In the genomic region with DNA sequence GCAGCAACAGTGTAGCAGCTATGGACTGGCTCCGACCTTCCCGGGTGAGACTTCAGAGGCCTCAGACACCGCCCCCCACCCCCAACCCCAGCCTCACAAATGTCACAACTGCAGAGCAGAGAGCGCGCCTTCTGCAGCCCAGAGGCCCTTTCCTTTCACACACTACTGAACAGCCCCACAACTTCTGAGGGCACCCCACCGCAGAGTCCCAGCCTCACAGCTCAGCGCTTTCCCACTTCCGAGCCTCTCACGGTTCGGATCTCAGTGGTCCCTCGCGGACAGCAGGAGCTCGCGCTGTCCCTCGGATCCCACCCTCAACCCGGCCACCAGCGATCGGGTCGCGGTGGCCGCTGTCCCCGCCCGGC, we compare ENCODE assay signal across 8 mouse cellular contexts. TPM values are rescaled to one million over a fixed set of nuclear protein-coding genes. Genes with fewer than 3 reads are reported as not detected.
A peak's percentile ranks its signal among the peaks of the same experiment; 100 is the strongest.
DNase-seq lines count a peak whose midpoint lies in the region; ATAC-seq lines count a peak whose summit lies in the region.

No protein-coding gene starts in this region.

- H3K27ac ChIP-seq in kidney, embryonic 16.5 days (ENCODE audit: low read length) = peak overlapping the region; percentile 97
- peak overlapping the region; percentile 79 for H3K27ac ChIP-seq in forebrain, embryonic 11.5 days (ENCODE audit: low read depth, low read length)
- H3K27ac ChIP-seq in liver, embryonic 12.5 days = peak overlapping the region; percentile 96

- peak overlapping the region; percentile 74 for H3K4me2 ChIP-seq in kidney, embryonic 16.5 days (replicated peaks; ENCODE audit: low read depth, low read length)
- H3K4me2 ChIP-seq in forebrain, embryonic 11.5 days (ENCODE audit: low read depth, low read length, severe bottlenecking) = peak overlapping the region; percentile 88
- peak overlapping the region; percentile 93 for H3K4me2 ChIP-seq in liver, embryonic 12.5 days

- under 1% methylated on average over 23 of the region's 23 CpGs for WGBS in kidney, embryonic 16.5 days
- WGBS in forebrain, embryonic 11.5 days = under 1% methylated on average over 23 of the region's 23 CpGs
- 1% methylated on average over 23 of the region's 23 CpGs for whole genome bisulfite sequencing in liver, embryonic 12.5 days (ENCODE audit: insufficient replicate concordance)

- H3K9me3 ChIP-seq in kidney, embryonic 16.5 days (ENCODE audit: low read length) = no peaks in the 10 kb centered on the region
- no peaks in the 10 kb centered on the region for H3K9me3 ChIP-seq in forebrain, embryonic 11.5 days (ENCODE audit: control insufficient read depth, low read length)
- no peaks in the 10 kb centered on the region for H3K9me3 ChIP-seq in liver, embryonic 12.5 days (replicated peaks)

- no peak for DNase-seq in kidney, adult 8-10 months
- DNase-seq in NIH3T3 (ENCODE audit: low read depth) = peak; percentile 34
- no peak for DNase-seq in forebrain, embryonic 11.5 days (ENCODE audit: low spot score)
- DNase-seq in ovary, postnatal 10 days (ENCODE audit: low spot score) = no peak
- no peak for DNase-seq in layer of hippocampus, postnatal 36 days

- no peaks in the 10 kb centered on the region for H3K27me3 ChIP-seq in kidney, embryonic 16.5 days (ENCODE audit: insufficient read depth, low read length)
- H3K27me3 ChIP-seq in forebrain, embryonic 11.5 days (ENCODE audit: control insufficient read depth, insufficient read depth, low read length) = no peaks in the 10 kb centered on the region
- no peaks in the 10 kb centered on the region for H3K27me3 ChIP-seq in liver, embryonic 12.5 days (replicated peaks)

- peaks cover 53% of the 10 kb centered on the region for H3K4me1 ChIP-seq in kidney, embryonic 16.5 days (ENCODE audit: insufficient read depth, low read length)
- H3K4me1 ChIP-seq in forebrain, embryonic 11.5 days (replicated peaks; ENCODE audit: control insufficient read depth, insufficient read depth, low read length) = peaks cover 3% of the 10 kb centered on the region; the same call in 1 of the 2 replicates
- peaks cover 82% of the 10 kb centered on the region for H3K4me1 ChIP-seq in liver, embryonic 12.5 days

- H3K4me3 ChIP-seq in kidney, embryonic 16.5 days (ENCODE audit: low read length) = peak overlapping the region; percentile 95
- peak overlapping the region; percentile 78 for H3K4me3 ChIP-seq in forebrain, embryonic 11.5 days (ENCODE audit: low read depth, low read length)
- peak overlapping the region; percentile 94 for H3K4me3 ChIP-seq in liver, embryonic 12.5 days

- no peaks in the 10 kb centered on the region for H3K36me3 ChIP-seq in kidney, embryonic 16.5 days (ENCODE audit: insufficient read depth, low read length)
- no peaks in the 10 kb centered on the region for H3K36me3 ChIP-seq in forebrain, embryonic 11.5 days (ENCODE audit: control insufficient read depth, insufficient read depth, low read length)
- 0 out of 2 replicates have a peak, but pooled peaks cover 2% of the 10 kb centered on the region for H3K36me3 ChIP-seq in liver, embryonic 12.5 days

- peak overlapping the region; percentile 91 for H3K9ac ChIP-seq in kidney, embryonic 16.5 days (replicated peaks; ENCODE audit: low read length)
- peak overlapping the region; percentile 87 for H3K9ac ChIP-seq in forebrain, embryonic 11.5 days (ENCODE audit: low read length)
- H3K9ac ChIP-seq in liver, embryonic 12.5 days = peak overlapping the region; percentile 85

- ATAC-seq in kidney, embryonic 16.5 days (ENCODE audit: low FRiP score, low TSS enrichment) = peak; percentile 52
- ATAC-seq in forebrain, embryonic 11.5 days (replicated peaks; ENCODE audit: low FRiP score) = no peak; the same call in none of the 2 replicates
- ATAC-seq in liver, embryonic 12.5 days = peak; percentile 40
- peak; percentile 10; the same call in 1 of the 2 replicates for ATAC-seq in neutrophil, adult 5-6 weeks (ENCODE audit: extremely low read depth, insufficient number of reproducible peaks, low FRiP score, poor library complexity, severe bottlenecking)

RNA-seq across cellular contexts. Expression of a gene that starts 6.3 kb away (rescaled TPM):
- 61.2 and 64.9 TPM in 2 replicates for polyA plus RNA-seq in kidney, embryonic 16.5 days (2015; fragmentation: Nextera tagmentation; extraction: Ambion mirVana)
- polyA plus RNA-seq in forebrain, embryonic 11.5 days (2014; fragmentation: Nextera tagmentation; extraction: Ambion mirVana) = 32.2 and 37.2 TPM in 2 replicates
- 61.3 and 63.3 TPM in 2 replicates for polyA plus RNA-seq in liver, embryonic 12.5 days (2016; fragmentation: Nextera tagmentation; extraction: Ambion mirVana)
- 118 and 127 TPM in 2 replicates for total RNA-seq in neutrophil, adult 5-6 weeks (2017)
- 10 to 100 TPM; 23.9 to 29.4 TPM for total RNA-seq in layer of hippocampus, postnatal 36 days (2021)

RNA-seq across cellular contexts. Expression of a gene that starts 18.1 kb away (rescaled TPM):
- polyA plus RNA-seq in kidney, embryonic 16.5 days (2015; fragmentation: Nextera tagmentation; extraction: Ambion mirVana) = 14.8 and 17.0 TPM in 2 replicates
- polyA plus RNA-seq in forebrain, embryonic 11.5 days (2014; fragmentation: Nextera tagmentation; extraction: Ambion mirVana) = 12.3 and 14.3 TPM in 2 replicates
- polyA plus RNA-seq in liver, embryonic 12.5 days (2016; fragmentation: Nextera tagmentation; extraction: Ambion mirVana) = 19.5 and 19.9 TPM in 2 replicates
- total RNA-seq in neutrophil, adult 5-6 weeks (2017) = 63.7 and 72.1 TPM in 2 replicates
- 10 to 100 TPM; 66.1 to 67.8 TPM for total RNA-seq in layer of hippocampus, postnatal 36 days (2021)

RNA-seq across cellular contexts. Expression of a gene that starts 39.5 kb away (rescaled TPM):
- 82.9 and 84.7 TPM in 2 replicates for polyA plus RNA-seq in kidney, embryonic 16.5 days (2015; fragmentation: Nextera tagmentation; extraction: Ambion mirVana)
- 54.5 and 58.8 TPM in 2 replicates for polyA plus RNA-seq in forebrain, embryonic 11.5 days (2014; fragmentation: Nextera tagmentation; extraction: Ambion mirVana)
- polyA plus RNA-seq in liver, embryonic 12.5 days (2016; fragmentation: Nextera tagmentation; extraction: Ambion mirVana) = 28.5 and 28.6 TPM in 2 replicates
- total RNA-seq in neutrophil, adult 5-6 weeks (2017) = 32.1 and 32.8 TPM in 2 replicates
- total RNA-seq in layer of hippocampus, postnatal 36 days (2021) = 10 to 100 TPM; 27.1 to 29.1 TPM

RNA-seq across cellular contexts. Expression of a gene that starts 39.5 kb away (rescaled TPM):
- polyA plus RNA-seq in kidney, embryonic 16.5 days (2015; fragmentation: Nextera tagmentation; extraction: Ambion mirVana) = 36.4 and 39.6 TPM in 2 replicates
- polyA plus RNA-seq in forebrain, embryonic 11.5 days (2014; fragmentation: Nextera tagmentation; extraction: Ambion mirVana) = 46.3 and 50.0 TPM in 2 replicates
- polyA plus RNA-seq in liver, embryonic 12.5 days (2016; fragmentation: Nextera tagmentation; extraction: Ambion mirVana) = 30.4 and 31.0 TPM in 2 replicates
- total RNA-seq in neutrophil, adult 5-6 weeks (2017) = 74.8 TPM in 2 replicates
- total RNA-seq in layer of hippocampus, postnatal 36 days (2021) = 10 to 100 TPM; 38.8 to 44.9 TPM
